Mouse (Mus musculus): Measurements from ENCODE around the gene Gm42906. TPM values are rescaled to one million over a fixed set of nuclear protein-coding genes. Genes with fewer than 3 reads are reported as not detected.

The Gm42906 gene
- polyA plus RNA-seq, 2 experiments: not detected

GRCm38 (mm10) chr5:151231861-151232260 is 196.1 kb downstream of the Gm42906 start:
- H3K4me3 ChIP-seq (replicated peaks; ENCODE audit: low read length): no peak overlapping the region
- H3K36me3 ChIP-seq (ENCODE audit: control insufficient read depth, insufficient read depth, low read length): no peaks in the 10 kb centered on the region
- ATAC-seq (ENCODE audit: low FRiP score, low read depth): no peak
- peaks cover 10% of the 10 kb centered on the region; the same call in 1 of the 2 replicates for H3K4me1 ChIP-seq (ENCODE audit: control insufficient read depth, insufficient read depth, low read length)
- TF ChIP-seq POLR2A (IDR thresholded peaks at IDR 0.05; ENCODE audit: borderline replicate concordance, extremely low read depth, insufficient read depth, insufficient read length): no peak
- DNase-seq (ENCODE audit: low spot score): no peak
- no peaks in the 10 kb centered on the region for H3K9me3 ChIP-seq (ENCODE audit: control insufficient read depth, low read length)
- no peak overlapping the region for H3K4me2 ChIP-seq (replicated peaks; ENCODE audit: low read depth, low read length, severe bottlenecking)
- no peak overlapping the region for H3K27ac ChIP-seq (replicated peaks; ENCODE audit: low read depth, low read length)
- H3K27me3 ChIP-seq (ENCODE audit: control insufficient read depth, insufficient read depth, low read length): peaks cover 10% of the 10 kb centered on the region; the same call in 1 of the 2 replicates
- WGBS: 88% methylated on average over 7 of the region's 7 CpGs
- H3K9ac ChIP-seq (ENCODE audit: low read depth, low read length, severe bottlenecking): no peak overlapping the region

- no peak overlapping the region for H3K4me3 ChIP-seq (replicated peaks; ENCODE audit: low read length)
- ATAC-seq (ENCODE audit: low FRiP score, low read depth) (no peak), DNase-seq (ENCODE audit: low spot score) (no peak)
- H3K9ac ChIP-seq (ENCODE audit: low read depth, low read length, severe bottlenecking): no peak overlapping the region
- peaks cover 10% of the 10 kb centered on the region; the same call in 1 of the 2 replicates for H3K4me1 ChIP-seq (ENCODE audit: control insufficient read depth, insufficient read depth, low read length)
- H3K27ac ChIP-seq (replicated peaks; ENCODE audit: low read depth, low read length): no peak overlapping the region
- no peaks in the 10 kb centered on the region for H3K9me3 ChIP-seq (ENCODE audit: control insufficient read depth, low read length)
- no peaks in the 10 kb centered on the region for H3K36me3 ChIP-seq (ENCODE audit: control insufficient read depth, insufficient read depth, low read length)
- no peak for TF ChIP-seq POLR2A (IDR thresholded peaks at IDR 0.05; ENCODE audit: borderline replicate concordance, extremely low read depth, insufficient read depth, insufficient read length)
- WGBS: 75% methylated on average over 4 of the region's 4 CpGs
- no peak overlapping the region for H3K4me2 ChIP-seq (replicated peaks; ENCODE audit: low read depth, low read length, severe bottlenecking)
- peaks cover 10% of the 10 kb centered on the region; the same call in 1 of the 2 replicates for H3K27me3 ChIP-seq (ENCODE audit: control insufficient read depth, insufficient read depth, low read length)
These were observed 196.6 kb downstream of the Gm42906 start for GRCm38 (mm10) chr5:151231411-151231810.

GRCm38 (mm10) chr5:151230427-151230826 is 197.5 kb downstream of the Gm42906 start:
- DNase-seq (ENCODE audit: low spot score) (no peak), ATAC-seq (ENCODE audit: low FRiP score, low read depth) (no peak)
- Histone ChIP-seq H3K27ac (replicated peaks; ENCODE audit: low read depth, low read length) (no peak overlapping the region), H3K9me3 (ENCODE audit: control insufficient read depth, low read length) (no peaks in the 10 kb centered on the region), H3K4me3 (replicated peaks; ENCODE audit: low read length) (no peak overlapping the region), H3K4me1 (ENCODE audit: control insufficient read depth, insufficient read depth, low read length) (peaks cover 10% of the 10 kb centered on the region; the same call in 1 of the 2 replicates), H3K4me2 (replicated peaks; ENCODE audit: low read depth, low read length, severe bottlenecking) (no peak overlapping the region), H3K9ac (ENCODE audit: low read depth, low read length, severe bottlenecking) (no peak overlapping the region), H3K27me3 (ENCODE audit: control insufficient read depth, insufficient read depth, low read length) (peaks cover 10% of the 10 kb centered on the region; the same call in 1 of the 2 replicates), H3K36me3 (ENCODE audit: control insufficient read depth, insufficient read depth, low read length) (no peaks in the 10 kb centered on the region)
- TF ChIP-seq POLR2A (IDR thresholded peaks at IDR 0.05; ENCODE audit: borderline replicate concordance, extremely low read depth, insufficient read depth, insufficient read length): no peak
- WGBS: 76% methylated on average over 4 of the region's 4 CpGs

GRCm38 (mm10) chr5:151228367-151229005 is 199.5 kb downstream of the Gm42906 start:
- ATAC-seq (ENCODE audit: low FRiP score, low read depth): no peak
- Histone ChIP-seq H3K36me3 (ENCODE audit: control insufficient read depth, insufficient read depth, low read length) (no peaks in the 10 kb centered on the region), H3K9ac (ENCODE audit: low read depth, low read length, severe bottlenecking) (no peak overlapping the region), H3K4me2 (replicated peaks; ENCODE audit: low read depth, low read length, severe bottlenecking) (no peak overlapping the region), H3K27me3 (ENCODE audit: control insufficient read depth, insufficient read depth, low read length) (peaks cover 9% of the 10 kb centered on the region; the same call in 1 of the 2 replicates), H3K4me1 (ENCODE audit: control insufficient read depth, insufficient read depth, low read length) (peaks cover 7% of the 10 kb centered on the region; the same call in 1 of the 2 replicates), H3K4me3 (replicated peaks; ENCODE audit: low read length) (no peak overlapping the region), H3K27ac (replicated peaks; ENCODE audit: low read depth, low read length) (no peak overlapping the region), H3K9me3 (ENCODE audit: control insufficient read depth, low read length) (no peaks in the 10 kb centered on the region)
- no peak for TF ChIP-seq POLR2A (IDR thresholded peaks at IDR 0.05; ENCODE audit: borderline replicate concordance, extremely low read depth, insufficient read depth, insufficient read length)
- 76% methylated on average over 13 of the region's 13 CpGs for WGBS
- no peak for DNase-seq (ENCODE audit: low spot score)

GRCm38 (mm10) chr5:151223696-151224366 is 204.1 kb downstream of the Gm42906 start:
- 41% methylated on average over 4 of the region's 4 CpGs for WGBS
- Histone ChIP-seq H3K4me1 (ENCODE audit: control insufficient read depth, insufficient read depth, low read length) (no peaks in the 10 kb centered on the region), H3K27me3 (ENCODE audit: control insufficient read depth, insufficient read depth, low read length) (no peaks in the 10 kb centered on the region), H3K9ac (ENCODE audit: low read depth, low read length, severe bottlenecking) (no peak overlapping the region), H3K9me3 (ENCODE audit: control insufficient read depth, low read length) (no peaks in the 10 kb centered on the region), H3K36me3 (ENCODE audit: control insufficient read depth, insufficient read depth, low read length) (no peaks in the 10 kb centered on the region), H3K27ac (replicated peaks; ENCODE audit: low read depth, low read length) (no peak overlapping the region), H3K4me2 (replicated peaks; ENCODE audit: low read depth, low read length, severe bottlenecking) (no peak overlapping the region), H3K4me3 (replicated peaks; ENCODE audit: low read length) (no peak overlapping the region)
- ATAC-seq (ENCODE audit: low FRiP score, low read depth): no peak
- no peak for TF ChIP-seq POLR2A (IDR thresholded peaks at IDR 0.05; ENCODE audit: borderline replicate concordance, extremely low read depth, insufficient read depth, insufficient read length)
- no peak for DNase-seq (ENCODE audit: low spot score)
